Mouse (Mus musculus): ENCODE measurements around the gene Pramel7. TPM values are rescaled to one million over a fixed set of nuclear protein-coding genes. Genes with fewer than 3 reads are reported as not detected.

Gene Pramel7
- total and polyA plus RNA-seq, 3 experiments = not detected

DNA sequence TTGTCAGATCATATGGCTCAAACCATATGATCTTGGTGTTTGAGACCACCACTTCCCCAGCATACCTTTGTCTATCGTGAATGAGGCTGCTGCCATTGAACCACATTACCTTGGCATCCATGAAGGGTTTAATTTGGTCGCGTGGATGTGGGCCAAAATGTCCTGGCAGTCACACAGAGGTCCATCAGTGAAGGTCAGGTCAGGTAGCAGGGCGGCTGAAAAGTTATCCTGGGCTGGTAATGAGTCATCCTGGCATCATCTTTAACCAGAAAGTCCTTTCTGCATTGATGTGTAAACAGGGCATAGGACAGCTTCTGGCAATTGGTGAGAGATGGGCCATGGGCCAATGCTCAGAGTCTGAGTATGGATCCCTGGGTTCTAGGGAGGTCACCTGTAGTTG is 23.8 kb upstream of the Pramel7 start:
- H3K9ac ChIP-seq (ENCODE audit: insufficient read depth, low read depth) = no peak overlapping the region
- no peak overlapping the region for H3K4me3 ChIP-seq (replicated peaks in 1 of 3; ENCODE audit: low read depth in 2 of 3, low read length in 2 of 3, poor library complexity in 1 of 3)
- H3K36me3 ChIP-seq (replicated peaks in 1 of 2; ENCODE audit: control insufficient read depth in 1 of 2, insufficient read depth in 1 of 2, low read length in 1 of 2) = no peaks in the 10 kb centered on the region
- H3K27ac ChIP-seq (ENCODE audit: insufficient read depth, low read depth) = no peak overlapping the region
- dilution Hi-C loops (cut with MboI; ENCODE audit: extremely low pct_ligation_motif_present, extremely low pct_unique_long_range_greater_than_20kb, low sequenced_read_pairs) (no loop called here), in situ Hi-C loops (cut with MboI; ENCODE audit: low pct_ligation_motif_present, low pct_unique_long_range_greater_than_20kb, low sequenced_read_pairs) (no loop called here)
- no peaks in the 10 kb centered on the region for H3K79me2 ChIP-seq (replicated peaks; ENCODE audit: control insufficient read depth, extremely low read depth, insufficient read depth, poor library complexity, severe bottlenecking)
- no peak for TF ChIP-seq MAFK (IDR thresholded peaks at IDR 0.05; ENCODE audit: insufficient replicate concordance, low read length)
- TF ChIP-seq POLR2AphosphoS2 (IDR thresholded peaks at IDR 0.05; ENCODE audit: low read depth, low read length) = no peak
- no peak for TF ChIP-seq HCFC1 (IDR thresholded peaks at IDR 0.05; ENCODE audit: low read depth, low read length)
- TF ChIP-seq CHD2 (IDR thresholded peaks at IDR 0.05; ENCODE audit: low read length) = no peak
- no peak overlapping the region for H3K4me2 ChIP-seq (ENCODE audit: insufficient read depth, low read depth, poor library complexity, severe bottlenecking)
- no peaks in the 10 kb centered on the region for H3K27me3 ChIP-seq (replicated peaks)
- DNase-seq (ENCODE audit: extremely low read depth) = no peak
- H3K9me3 ChIP-seq (replicated peaks; ENCODE audit: low read length) = peaks cover 41% of the 10 kb centered on the region
- H3K4me1 ChIP-seq (ENCODE audit: control insufficient read depth in 1 of 2, insufficient read depth in 2 of 2) = no peaks in the 10 kb centered on the region

DNA sequence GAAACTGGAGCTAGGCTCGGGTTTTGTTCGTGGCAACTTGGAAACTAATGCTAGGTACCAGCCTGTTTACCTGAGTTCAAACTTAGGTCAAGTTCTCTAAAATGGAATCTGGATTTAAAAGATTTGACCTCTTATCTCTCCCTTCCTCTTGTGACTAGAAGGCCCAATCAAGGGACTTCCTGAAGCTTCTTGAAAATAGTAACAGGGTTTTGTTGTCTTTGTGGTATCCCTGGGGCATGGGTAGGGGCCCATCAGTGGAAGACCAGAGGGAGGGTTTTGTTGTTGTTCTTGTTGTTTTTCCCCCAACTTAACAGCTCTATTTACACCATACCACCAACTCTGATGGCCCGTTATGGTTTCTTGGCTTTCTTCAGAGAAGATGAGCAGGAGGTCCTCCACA is 19.7 kb upstream of the Pramel7 start:
- Histone ChIP-seq H3K36me3 (replicated peaks in 1 of 2; ENCODE audit: control insufficient read depth in 1 of 2, insufficient read depth in 1 of 2, low read length in 1 of 2) (no peaks in the 10 kb centered on the region), H3K4me2 (ENCODE audit: insufficient read depth, low read depth, poor library complexity, severe bottlenecking) (no peak overlapping the region), H3K27ac (ENCODE audit: insufficient read depth, low read depth) (no peak overlapping the region), H3K4me1 (ENCODE audit: control insufficient read depth in 1 of 2, insufficient read depth in 2 of 2) (no peaks in the 10 kb centered on the region), H3K9ac (ENCODE audit: insufficient read depth, low read depth) (no peak overlapping the region), H3K4me3 (replicated peaks in 1 of 3; ENCODE audit: low read depth in 2 of 3, low read length in 2 of 3, poor library complexity in 1 of 3) (no peak overlapping the region), H3K27me3 (replicated peaks) (no peaks in the 10 kb centered on the region), H3K79me2 (replicated peaks; ENCODE audit: control insufficient read depth, extremely low read depth, insufficient read depth, poor library complexity, severe bottlenecking) (no peaks in the 10 kb centered on the region), H3K9me3 (replicated peaks; ENCODE audit: low read length) (peaks cover 44% of the 10 kb centered on the region)
- DNase-seq (ENCODE audit: extremely low read depth) = no peak
- in situ Hi-C loops (cut with MboI; ENCODE audit: low pct_ligation_motif_present, low pct_unique_long_range_greater_than_20kb, low sequenced_read_pairs) = no loop called here
- dilution Hi-C loops (cut with MboI; ENCODE audit: extremely low pct_ligation_motif_present, extremely low pct_unique_long_range_greater_than_20kb, low sequenced_read_pairs) = no loop called here
- TF ChIP-seq MEF2A (IDR thresholded peaks at IDR 0.05; ENCODE audit: borderline replicate concordance, low read depth, low read length) (no peak), HCFC1 (IDR thresholded peaks at IDR 0.05; ENCODE audit: low read depth, low read length) (no peak), NRF1 (IDR thresholded peaks at IDR 0.05; ENCODE audit: low read depth, low read length) (no peak), MYC (IDR thresholded peaks at IDR 0.05; ENCODE audit: low read depth, low read length) (no peak), MAZ (IDR thresholded peaks at IDR 0.05; ENCODE audit: low read depth, low read length) (no peak), GABPA (IDR thresholded peaks at IDR 0.05; ENCODE audit: insufficient replicate concordance, low read depth, low read length) (no peak), POLR2A (IDR thresholded peaks at IDR 0.05; ENCODE audit: low read depth, low read length) (no peak), NELFE (IDR thresholded peaks at IDR 0.05; ENCODE audit: low read depth, low read length) (no peak), USF1 (IDR thresholded peaks at IDR 0.05; ENCODE audit: low read depth, low read length) (no peak), ZMIZ1 (IDR thresholded peaks at IDR 0.05; ENCODE audit: low read depth, low read length) (no peak), CHD2 (IDR thresholded peaks at IDR 0.05; ENCODE audit: low read length) (no peak), EP300 (IDR thresholded peaks at IDR 0.05; ENCODE audit: low read length) (no peak), ZC3H11A (IDR thresholded peaks at IDR 0.05; ENCODE audit: low read depth, low read length) (no peak), USF2 (conservative IDR thresholded peaks at IDR 0.05; ENCODE audit: low read depth, low read length) (no peak)
